Mouse (Mus musculus) hindbrain, postnatal 0 days (tissue): ENCODE results near the gene Timm23. TPM values are rescaled to one million over a fixed set of nuclear protein-coding genes. Genes with fewer than 3 reads are reported as not detected.

Source experiments
- ATAC-seq: fragments of 200-750 bp; cut with Nextera tagmentation; 2 replicates; pipeline ENCODE4 v1.8.0; 2017; ENCODE audit warnings: mild to moderate bottlenecking, moderate TSS enrichment, moderate library complexity
- DNase-seq: peaks from one replicate; pipeline ENCODE4 v3.0.0-alpha.2; 2015; ENCODE audit warnings: low spot score
- H3K27ac ChIP-seq: fragments of 300-500 bp; sonication (generic); 2 replicates; pipeline ENCODE4 v1.5.1; 2014; ENCODE audit warnings: mild to moderate bottlenecking
- H3K27me3 ChIP-seq: fragments of 300-500 bp; sonication (generic); 2 replicates; pipeline ENCODE4 v1.6.1; 2014; ENCODE audit warnings: low read length, mixed read lengths; ENCODE audit not compliant: insufficient read depth
- H3K36me3 ChIP-seq: fragments of 300-500 bp; sonication (generic); 2 replicates; pipeline ENCODE4 v1.6.1; 2014; ENCODE audit warnings: low read length, mixed read lengths; ENCODE audit not compliant: insufficient read depth
- H3K4me1 ChIP-seq: fragments of 300-500 bp; sonication (generic); 2 replicates; pipeline ENCODE4 v1.6.1; 2014; ENCODE audit warnings: antibody characterized with exemption, low read length, mixed read lengths; ENCODE audit not compliant: insufficient read depth
- H3K4me2 ChIP-seq: fragments of 300-500 bp; sonication (generic); 2 replicates; pipeline ENCODE4 v1.6.1; 2014; ENCODE audit warnings: low read depth, mild to moderate bottlenecking, low read length, moderate library complexity, mixed read lengths
- H3K4me3 ChIP-seq: fragments of 300-500 bp; sonication (generic); 2 replicates; pipeline ENCODE4 v1.5.1; 2014; ENCODE audit warnings: low read length
- H3K9ac ChIP-seq: fragments of 300-500 bp; sonication (generic); replicated peaks from 2 replicates; pipeline ENCODE4 v1.6.1; 2014; ENCODE audit warnings: mild to moderate bottlenecking, low read length, moderate library complexity, mixed read lengths
- H3K9me3 ChIP-seq: fragments of 300-500 bp; sonication (generic); 2 replicates; pipeline ENCODE4 v1.6.1; 2016; ENCODE audit warnings: low read length, mixed read lengths
- CTCF ChIP-seq: IDR thresholded peaks from 2 replicates; pipeline ENCODE4 v1.5.1; 2016; ENCODE audit warnings: antibody characterized with exemption, control low read depth, low read depth
- WGBS: fragments of 180-500 bp; shearing (Covaris S2); extraction: QIAGEN DNeasy Blood & Tissue Kit; methylation state at CpG from one replicate; pipeline ENCODE4 v1.1.7; 2014; 5-methylcytosine and 5-hydroxymethylcytosine counted together
- polyA plus RNA-seq: library from polyadenylated mRNA; unstranded; fragments of >200 nt; fragmentation: Nextera tagmentation; extraction: Ambion mirVana; gene quantifications from 2 replicates; pipeline ENCODE4 v1.2.1, GENCODE M21; 2015
- total RNA-seq: library from RNA; depleted of rRNA; stranded (reverse); fragments of >200 nt; gene quantifications from 2 replicates; pipeline ENCODE4 v1.2.3, GENCODE M21; 2014

The Timm23 gene
- total and polyA plus RNA-seq, 2 experiments from 2014 or later = 115 to 262 TPM

DNA sequence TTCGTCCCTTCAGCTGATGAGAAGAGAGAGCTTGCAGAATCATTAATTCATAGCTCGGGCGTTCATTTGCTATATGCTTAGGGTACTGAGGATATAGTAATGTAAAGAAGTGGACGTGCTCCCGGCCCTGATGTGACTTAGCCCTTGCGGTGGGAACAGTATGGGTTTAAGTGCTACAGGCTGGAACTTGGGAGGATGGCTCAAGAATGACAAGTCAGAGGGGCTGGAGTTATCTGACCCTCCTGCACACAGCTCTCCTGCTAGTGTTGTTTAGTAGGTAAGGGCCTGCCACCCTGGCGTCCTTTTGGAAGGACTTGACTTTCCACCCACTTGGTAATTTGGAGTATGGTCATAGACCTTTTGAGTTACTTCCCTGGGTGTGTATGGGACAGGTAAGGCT lies 41.1 kb downstream of the Timm23 start:
- Histone ChIP-seq H3K4me2 (peak overlapping the region; percentile 88), H3K4me3 (peak overlapping the region; percentile 93), H3K36me3 (no peaks in the 10 kb centered on the region), H3K27me3 (no peaks in the 10 kb centered on the region), H3K4me1 (0 out of 2 replicates have a peak, but pooled peaks cover 5% of the 10 kb centered on the region), H3K27ac (peak overlapping the region; percentile 92), H3K9me3 (no peaks in the 10 kb centered on the region), H3K9ac (peak overlapping the region; percentile 98)
- TF ChIP-seq CTCF = no peak
- 39% methylated on average over 7 of the region's 7 CpGs for WGBS
- ATAC-seq = no peak
- DNase-seq = no peak

DNA sequence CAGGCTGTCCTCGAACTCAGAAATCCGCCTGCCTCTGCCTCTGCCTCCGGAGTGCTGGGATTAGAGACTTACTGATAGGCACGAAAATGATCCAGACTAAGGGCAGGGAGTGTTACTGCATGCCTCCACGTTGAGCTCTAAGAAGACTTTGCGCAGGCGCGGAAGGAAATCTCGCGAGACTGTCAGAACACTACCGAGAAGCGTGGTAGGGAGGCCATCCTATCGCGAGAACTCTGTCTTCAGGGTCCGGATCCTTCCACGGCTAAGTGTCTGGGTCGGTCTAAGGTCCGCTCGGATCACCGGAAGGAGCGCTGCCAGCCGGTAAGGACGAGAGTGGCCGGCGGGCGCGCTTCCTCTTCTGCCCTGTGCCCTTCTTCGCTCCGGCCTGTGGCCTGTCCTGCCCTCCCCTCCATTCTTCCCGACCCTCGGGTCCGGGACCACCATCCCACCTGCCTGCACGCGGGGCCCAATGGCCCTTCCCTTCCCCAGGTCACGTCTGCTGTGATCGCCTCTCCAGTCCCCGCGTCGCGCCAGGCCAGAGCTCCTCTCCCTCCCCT lies 41.9 kb downstream of the Timm23 start, which contains the start of gene Ncoa4:
Ncoa4 (plus strand) TSS at position 176 of the 557 bp plus-strand sequence.
- H3K27me3 ChIP-seq = no peaks in the 10 kb centered on the region
- WGBS = under 1% methylated on average over 33 of the region's 40 CpGs
- H3K4me1 ChIP-seq = no peaks in the 10 kb centered on the region
- H3K4me2 ChIP-seq = peak within 1 kb of the TSS; percentile 88
- peak within 1 kb of the TSS; percentile 92 for H3K27ac ChIP-seq
- peak within 1 kb of the TSS; percentile 98 for H3K9ac ChIP-seq
- H3K36me3 ChIP-seq = no peaks in the 10 kb centered on the region
- ATAC-seq = peak; percentile 98
- TF ChIP-seq CTCF = peak; percentile 38
- no peaks in the 10 kb centered on the region for H3K9me3 ChIP-seq
- H3K4me3 ChIP-seq = peak within 1 kb of the TSS; percentile 93
- DNase-seq = peak; percentile 100

DNA sequence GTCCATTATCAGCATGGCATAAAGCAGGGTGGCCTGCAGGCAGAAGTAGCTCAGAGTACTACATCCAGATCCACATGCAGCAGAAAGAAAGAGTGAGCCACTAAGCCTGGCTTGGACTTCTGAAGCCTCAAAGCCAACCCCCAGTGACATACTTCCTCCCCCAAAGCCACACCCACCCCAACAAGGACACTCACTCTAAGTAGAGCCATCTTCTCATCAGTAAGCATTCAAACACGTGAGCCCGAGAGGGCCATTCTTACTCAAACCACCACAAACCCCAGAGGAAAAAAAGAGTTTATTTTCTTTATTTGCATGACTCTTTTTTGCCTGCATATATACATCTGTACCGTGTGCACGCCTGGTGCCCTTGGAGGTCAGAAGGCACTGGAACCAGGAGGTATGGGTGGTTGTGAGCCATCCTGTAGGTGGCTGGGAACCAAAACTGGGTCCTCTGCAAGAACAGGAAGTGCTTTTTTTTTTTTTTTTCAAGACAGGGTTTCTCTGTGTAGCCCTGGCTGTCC lies 42.5 kb downstream of the Timm23 start:
- Histone ChIP-seq H3K9me3 (no peaks in the 10 kb centered on the region), H3K27me3 (no peaks in the 10 kb centered on the region), H3K36me3 (no peaks in the 10 kb centered on the region), H3K4me3 (peak overlapping the region; percentile 93), H3K27ac (peak overlapping the region; percentile 92; the same call in 1 of the 2 replicates), H3K4me1 (no peaks in the 10 kb centered on the region), H3K4me2 (peak overlapping the region; percentile 88), H3K9ac (peak overlapping the region; percentile 98; the same call in 1 of the 2 replicates)
- ATAC-seq (peak; percentile 48; the same call in 1 of the 2 replicates), DNase-seq (peak; percentile 17)
- WGBS = 30% methylated on average over 4 of the region's 4 CpGs
- no peak for TF ChIP-seq CTCF

DNA sequence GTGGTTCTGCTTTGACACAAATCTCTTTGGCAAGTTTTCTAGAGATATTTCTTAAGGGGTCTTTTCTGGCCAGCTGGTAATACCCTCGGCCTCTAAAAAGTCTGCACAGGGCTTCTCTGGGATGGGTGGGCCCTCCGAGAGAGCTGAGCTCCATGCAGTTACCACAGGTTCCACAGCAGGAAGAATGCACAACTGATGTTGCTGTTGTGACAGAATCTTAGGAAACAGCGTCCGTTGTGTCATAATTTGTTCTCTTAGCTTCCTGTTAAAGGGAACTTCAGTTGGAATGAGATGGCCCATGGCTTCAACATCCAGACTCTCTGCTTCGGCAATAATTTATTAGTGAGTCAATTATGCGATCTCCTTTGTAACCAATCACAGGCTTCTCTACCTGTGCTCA lies 46.9 kb downstream of the Timm23 start:
- no peak overlapping the region for H3K9ac ChIP-seq
- H3K4me1 ChIP-seq = no peaks in the 10 kb centered on the region
- H3K9me3 ChIP-seq = no peaks in the 10 kb centered on the region
- no peak overlapping the region for H3K4me3 ChIP-seq
- no peak overlapping the region for H3K27ac ChIP-seq
- WGBS = 89% methylated on average over 6 of the region's 6 CpGs
- ATAC-seq (no peak), DNase-seq (no peak)
- TF ChIP-seq CTCF = no peak
- H3K27me3 ChIP-seq = no peaks in the 10 kb centered on the region
- H3K36me3 ChIP-seq = no peaks in the 10 kb centered on the region
- no peak overlapping the region for H3K4me2 ChIP-seq

DNA sequence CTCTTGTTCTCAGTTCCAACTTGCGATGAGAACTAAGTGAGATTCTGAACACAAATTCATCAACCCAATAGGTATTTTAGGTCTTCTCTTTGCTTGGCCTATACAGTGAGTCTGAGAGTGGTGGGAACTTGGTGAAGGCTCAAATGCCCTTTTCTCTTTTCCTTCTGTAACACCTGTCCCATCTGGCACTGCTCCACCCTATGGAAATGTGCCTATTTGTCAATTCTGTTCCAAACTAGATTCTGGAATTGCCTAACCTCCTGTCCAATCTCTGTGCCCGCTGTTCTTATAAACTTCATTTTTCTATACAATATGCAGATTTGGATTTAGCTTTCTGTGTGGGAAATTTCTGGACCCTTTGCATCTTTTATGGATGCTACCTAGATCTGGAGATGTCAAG lies 48.5 kb downstream of the Timm23 start:
- Histone ChIP-seq H3K4me3 (no peak overlapping the region), H3K4me1 (no peaks in the 10 kb centered on the region), H3K27ac (no peak overlapping the region), H3K4me2 (no peak overlapping the region), H3K36me3 (no peaks in the 10 kb centered on the region), H3K27me3 (no peaks in the 10 kb centered on the region), H3K9ac (no peak overlapping the region), H3K9me3 (0 out of 2 replicates have a peak, but pooled peaks cover under 1% of the 10 kb centered on the region)
- DNase-seq (no peak), ATAC-seq (no peak)
- WGBS = 91% methylated on average over 2 of the region's 2 CpGs
- no peak for TF ChIP-seq CTCF

DNA sequence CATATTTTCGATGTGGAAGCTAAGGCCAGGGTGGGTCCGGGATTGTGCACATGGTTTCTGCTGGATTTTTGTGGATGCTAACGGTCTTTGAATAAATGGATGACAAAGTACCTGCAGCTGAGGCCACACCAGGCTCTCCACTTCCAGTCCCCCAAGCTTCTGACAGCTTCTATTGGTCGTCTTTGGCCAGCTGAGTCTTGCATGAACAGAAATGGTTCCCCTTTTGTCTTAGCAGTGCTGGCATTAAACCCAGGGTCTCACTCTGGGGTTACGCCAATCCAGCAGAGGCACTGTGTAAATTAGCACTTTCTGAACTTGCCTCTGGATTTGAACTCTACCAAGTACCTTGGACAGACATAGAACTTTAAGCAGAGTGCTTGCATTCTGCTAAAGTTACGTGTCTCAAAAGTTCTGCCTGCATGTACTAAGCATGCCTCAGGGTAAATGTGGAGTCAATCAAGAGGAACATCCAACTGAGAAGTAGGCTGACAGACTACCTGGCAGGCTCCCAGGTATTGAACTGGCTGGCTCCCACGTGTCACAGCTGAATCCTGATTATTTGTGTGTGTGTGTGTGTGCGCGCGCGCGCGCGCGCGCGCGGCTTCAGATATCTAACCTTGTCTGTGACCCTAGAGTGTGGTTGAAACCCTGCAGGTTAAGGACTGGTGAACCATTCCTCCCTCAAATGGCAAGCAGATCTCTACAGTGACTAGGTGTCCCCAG lies 49.3 kb downstream of the Timm23 start:
- H3K36me3 ChIP-seq = no peaks in the 10 kb centered on the region
- no peaks in the 10 kb centered on the region for H3K27me3 ChIP-seq
- no peak for TF ChIP-seq CTCF
- 91% methylated on average over 18 of the region's 18 CpGs for WGBS
- ATAC-seq (no peak), DNase-seq (peak; percentile 5)
- H3K4me2 ChIP-seq = no peak overlapping the region
- no peak overlapping the region for H3K4me3 ChIP-seq
- H3K9ac ChIP-seq = no peak overlapping the region
- no peak overlapping the region for H3K27ac ChIP-seq
- no peaks in the 10 kb centered on the region for H3K4me1 ChIP-seq
- 0 out of 2 replicates have a peak, but pooled peaks cover 4% of the 10 kb centered on the region for H3K9me3 ChIP-seq
